Mouse (Mus musculus): ENCODE data around the gene Pnkp. TPM values are rescaled to one million over a fixed set of nuclear protein-coding genes. Genes with fewer than 3 reads are reported as not detected.

The Pnkp gene
- total RNA-seq (2021) = 10 to 100 TPM; 17.6 to 18.8 TPM
- long read RNA-seq, experiment 1, transcript Pnkp-201 (16 exons, 2,184 nt) = major isoform, 28 of 48 reads
- long read RNA-seq, experiment 1, transcript Pnkp-203 (17 exons, 1,770 nt) = minor isoform, 7 of 48 reads
- long read RNA-seq, experiment 1, partial matches to known transcripts = 3 of 48 reads
- long read RNA-seq, experiment 1, other reads (novel, unspliced or antisense) = 10 of 48 reads
- long read RNA-seq, experiment 2, transcript Pnkp-201 (16 exons, 2,184 nt) = major isoform, 18 of 30 reads
- long read RNA-seq, experiment 2, partial matches to known transcripts = 0 of 30 reads
- long read RNA-seq, experiment 2, other reads (novel, unspliced or antisense) = 5 of 30 reads

DNA sequence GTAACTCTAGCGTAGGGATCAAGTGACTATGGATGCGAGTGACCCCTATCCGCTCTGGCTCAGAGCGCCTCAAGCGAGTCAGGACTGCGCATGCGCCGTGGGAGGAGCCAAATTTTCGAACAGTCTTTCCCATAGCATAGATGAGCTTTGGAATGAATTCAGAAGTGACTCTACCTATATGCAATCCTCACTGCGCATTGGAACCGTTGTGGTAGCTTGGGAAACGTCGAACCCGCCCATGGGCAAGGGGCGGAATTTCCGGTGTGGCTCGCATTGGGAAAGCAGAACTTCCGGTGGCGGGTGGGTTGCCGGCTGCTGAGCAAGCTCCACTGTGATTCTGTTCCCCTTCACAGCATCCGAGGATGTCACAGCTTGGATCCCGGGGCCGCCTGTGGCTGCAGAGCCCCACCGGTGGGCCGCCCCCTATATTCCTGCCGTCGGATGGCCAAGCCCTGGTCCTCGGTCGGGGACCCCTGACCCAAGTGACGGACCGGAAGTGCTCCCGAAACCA, at the start of gene Pnkp:
TSS of gene Pnkp (plus strand) at position 98 of the 511 bp plus-strand sequence.
- intact Hi-C loops (cut with DNase I) = no loop called here

GRCm38 (mm10) chr7:44808927-44809326, 48.0 kb upstream of the Pnkp start:
- intact Hi-C loops (cut with DNase I) = no loop called here
- DNase-seq = no peak

More for the DNA sequence above, at the start of gene Pnkp:
- peak; percentile 83 to 88 for DNase-seq

- peak in 1 of 2 experiments; percentile 0 for DNase-seq
- intact Hi-C loops (cut with DNase I) = no loop called here
Observed at GRCm38 (mm10) chr7:44809466-44809865, 47.5 kb upstream of the Pnkp start.

GRCm38 (mm10) chr7:44810365-44810764, 46.6 kb upstream of the Pnkp start:
- peak in 1 of 2 experiments; percentile 0 for DNase-seq
- intact Hi-C loops (cut with DNase I) = no loop called here

GRCm38 (mm10) chr7:44810819-44811557, 46.0 kb upstream of the Pnkp start:
- DNase-seq = peak in 1 of 2 experiments; percentile 0
- intact Hi-C loops (cut with DNase I) = no loop called here

- intact Hi-C loops (cut with DNase I) = no loop called here
- peak in 1 of 2 experiments; percentile 3 for DNase-seq
Observed at GRCm38 (mm10) chr7:44812651-44813325, 44.2 kb upstream of the Pnkp start.

- intact Hi-C loops (cut with DNase I) = no loop called here
- DNase-seq = peak in 1 of 2 experiments; percentile 1
Observed at GRCm38 (mm10) chr7:44813985-44814384, 43.0 kb upstream of the Pnkp start.

- intact Hi-C loops (cut with DNase I) = no loop called here
Observed at GRCm38 (mm10) chr7:44814423-44814822, 42.5 kb upstream of the Pnkp start.

GRCm38 (mm10) chr7:44814952-44815553, 41.9 kb upstream of the Pnkp start:
- intact Hi-C loops (cut with DNase I) = no loop called here
- DNase-seq = peak in 1 of 2 experiments; percentile 17

More at GRCm38 (mm10) chr7:44814423-44814822, 42.5 kb upstream of the Pnkp start:
- peak in 1 of 2 experiments; percentile 1 for DNase-seq

- intact Hi-C loops (cut with DNase I) = loop anchor here (2.0 kb wide), 1 partner anchor 33 kb away; the partner anchor contains the start of genes Akt1s1 and Tbc1d17
- peak; percentile 99 for DNase-seq
Observed at GRCm38 (mm10) chr7:44815721-44816469, 41.0 kb upstream of the Pnkp start, which contains the start of the genes Nup62 and Il4i1. Nup62 (plus strand) TSS chr7:44816088. Il4i1 (plus strand) TSS chr7:44816387.

DNA sequence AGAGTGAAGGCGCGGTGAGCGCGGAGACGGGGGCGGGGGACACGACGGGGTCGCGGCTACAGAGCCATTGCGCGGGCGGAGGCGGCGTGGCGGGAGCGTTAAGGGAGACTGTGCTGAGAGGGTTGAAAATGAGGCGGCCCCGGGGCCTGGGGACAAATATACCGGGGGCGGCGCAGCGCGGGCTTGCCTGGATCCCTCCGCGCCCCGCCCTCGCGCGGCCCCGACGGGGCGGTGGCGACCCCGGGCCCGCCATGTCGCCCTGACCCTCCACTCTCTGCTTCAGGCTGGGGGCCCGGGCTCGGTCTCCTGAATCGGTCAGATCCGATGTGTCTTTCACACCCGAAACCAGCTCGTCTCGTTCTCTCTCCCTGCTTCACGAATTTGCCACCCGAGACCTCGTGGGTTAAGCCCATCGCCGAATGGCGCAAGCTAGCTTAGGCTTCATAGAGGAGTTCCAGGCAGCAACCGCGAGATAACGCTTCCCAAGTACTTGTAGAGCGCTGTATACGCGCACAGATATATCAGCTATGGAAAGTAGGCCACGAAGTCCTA, 40.4 kb upstream of the Pnkp start, which contains the start of gene Atf5:
TSS of gene Atf5 (minus strand) at position 189 of the 552 bp plus-strand sequence.
- DNase-seq = peak; percentile 78 to 82
- intact Hi-C loops (cut with DNase I) = loop anchor here (2.0 kb wide), 1 partner anchor 32 kb away; the partner anchor contains the start of genes Akt1s1 and Tbc1d17

- DNase-seq = no peak
- intact Hi-C loops (cut with DNase I) = loop anchor here (2.0 kb wide), 1 partner anchor 31 kb away; the partner anchor contains the start of genes Akt1s1 and Tbc1d17
Observed at GRCm38 (mm10) chr7:44817441-44817840, 39.5 kb upstream of the Pnkp start.

GRCm38 (mm10) chr7:44818164-44818563, 38.8 kb upstream of the Pnkp start:
- intact Hi-C loops (cut with DNase I) = loop anchor here (2.0 kb wide), 1 partner anchor 73 kb away; no protein-coding TSS in a partner anchor
- DNase-seq = peak in 1 of 2 experiments; percentile 1

GRCm38 (mm10) chr7:44818751-44819235, 38.1 kb upstream of the Pnkp start:
- peak; percentile 66 to 75 for DNase-seq
- intact Hi-C loops (cut with DNase I) = loop anchor here (2.0 kb wide), 1 partner anchor 74 kb away; no protein-coding TSS in a partner anchor

DNA sequence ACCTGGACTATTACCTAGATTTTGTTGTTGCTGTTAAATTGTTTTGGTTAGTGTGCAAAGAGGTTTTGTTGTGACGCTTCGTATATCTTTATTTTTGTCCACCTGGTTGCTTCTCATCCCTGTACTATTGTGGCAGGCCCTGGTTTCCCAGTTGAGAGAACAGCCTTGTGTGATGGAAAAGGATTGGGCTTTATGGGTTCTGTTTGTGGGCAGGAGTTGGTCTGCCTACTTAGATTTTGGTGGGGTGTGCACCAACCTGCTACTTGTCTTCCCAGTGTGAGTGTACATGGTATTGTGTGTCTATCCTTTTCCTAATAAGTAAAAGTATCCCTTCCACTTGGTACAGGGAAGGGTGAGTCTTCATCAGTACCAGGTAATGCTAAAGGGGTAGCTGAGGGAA, 37.5 kb upstream of the Pnkp start:
- intact Hi-C loops (cut with DNase I) = loop anchor here (2.0 kb wide), 1 partner anchor 75 kb away; no protein-coding TSS in a partner anchor
- peak in 1 of 2 experiments; percentile 0 for DNase-seq

- intact Hi-C loops (cut with DNase I) = loop anchor here (2.0 to 10.0 kb wide), 2 partner anchors 75 to 165 kb away; no protein-coding TSS in a partner anchor
- peak in 1 of 2 experiments; percentile 8 for DNase-seq
Observed at GRCm38 (mm10) chr7:44819863-44820262, 37.1 kb upstream of the Pnkp start.

DNA sequence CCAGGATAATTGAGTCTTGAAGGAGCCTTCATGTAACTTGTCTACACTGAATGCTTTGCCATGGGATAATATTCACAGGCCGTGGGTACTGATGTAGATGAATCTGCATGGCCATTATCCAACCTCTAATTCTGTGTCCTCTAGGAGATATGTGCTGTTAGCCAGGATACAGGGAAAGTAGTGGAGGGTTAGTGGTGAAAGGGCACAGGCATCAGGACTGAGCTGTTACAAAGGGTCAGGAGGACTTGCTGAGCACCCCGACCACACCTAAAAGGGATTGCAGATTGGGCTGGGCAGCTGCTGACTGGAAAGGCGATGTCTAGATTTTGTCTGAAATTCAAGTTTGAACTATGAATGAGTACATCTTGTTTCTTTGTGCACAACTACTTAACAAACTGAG, 36.4 kb upstream of the Pnkp start:
- DNase-seq = peak in 1 of 2 experiments; percentile 1
- intact Hi-C loops (cut with DNase I) = loop anchor here (10.0 kb wide), 1 partner anchor 166 kb away; no protein-coding TSS in a partner anchor

All from heart, postnatal 14 days (tissue).